8 mouse cellular contexts compared by ENCODE assay signal in genomic region chr2:18025781-18026115, GRCm38 (mm10). TPM values are rescaled to one million over a fixed set of nuclear protein-coding genes. Genes with fewer than 3 reads are reported as not detected.
DNase-seq lines count a peak whose midpoint lies in the region; ATAC-seq and TF ChIP-seq lines count a peak whose summit lies in the region.
"Had no signal": no experiment of that assay in that cellular context is flagged by ENCODE, and none has a peak within 500 bp of the region (broad histone marks: within the 10 kb centered on the region; RNA-seq: fewer than 3 reads in every experiment).

No protein-coding gene starts in this region.

- peak overlapping the region; percentile 61 for H3K4me3 ChIP-seq in lung, embryonic 15.5 days
- peak overlapping the region; percentile 60 for H3K4me3 ChIP-seq in forebrain, embryonic 13.5 days
- peak overlapping the region; percentile 67 for H3K4me3 ChIP-seq in limb, embryonic 13.5 days
- H3K4me3 ChIP-seq in small intestine, adult 2 months (ENCODE audit: low read depth, low read length), result peak overlapping the region; percentile 66

- no peak for DNase-seq in lung, postnatal 10 days
- no peak for DNase-seq in frontal cortex, postnatal 14 days (ENCODE audit: low spot score in 2 of 2)
- no peak for DNase-seq in gastrocnemius, adult 18-20 months (ENCODE audit: low spot score)

- 3% methylated on average over 14 of the region's 14 CpGs for WGBS in lung, embryonic 15.5 days
- under 1% methylated on average over 14 of the region's 14 CpGs for WGBS in forebrain, embryonic 13.5 days
- WGBS in limb, embryonic 13.5 days, result 3% methylated on average over 14 of the region's 14 CpGs
- WGBS in small intestine, adult 2 months, result 7% methylated on average over 14 of the region's 14 CpGs

- no peaks in the 10 kb centered on the region for H3K9me3 ChIP-seq in lung, embryonic 15.5 days
- H3K9me3 ChIP-seq in forebrain, embryonic 13.5 days (replicated peaks), result no peaks in the 10 kb centered on the region
- no peaks in the 10 kb centered on the region for H3K9me3 ChIP-seq in limb, embryonic 13.5 days

- H3K27ac ChIP-seq in lung, embryonic 15.5 days, result peak overlapping the region; percentile 11; the same call in 1 of the 2 replicates
- H3K27ac ChIP-seq in forebrain, embryonic 13.5 days, result peak overlapping the region; percentile 99
- peak overlapping the region; percentile 70 for H3K27ac ChIP-seq in limb, embryonic 13.5 days
- no peak overlapping the region for H3K27ac ChIP-seq in small intestine, adult 2 months (ENCODE audit: insufficient read depth, low read depth, low read length)

- peak overlapping the region; percentile 94 for H3K4me2 ChIP-seq in lung, embryonic 15.5 days
- peak overlapping the region; percentile 99 for H3K4me2 ChIP-seq in forebrain, embryonic 13.5 days
- peak overlapping the region; percentile 99 for H3K4me2 ChIP-seq in limb, embryonic 13.5 days (replicated peaks)

- no peaks in the 10 kb centered on the region for H3K27me3 ChIP-seq in lung, embryonic 15.5 days
- H3K27me3 ChIP-seq in forebrain, embryonic 13.5 days, result no peaks in the 10 kb centered on the region
- no peaks in the 10 kb centered on the region for H3K27me3 ChIP-seq in limb, embryonic 13.5 days
- H3K27me3 ChIP-seq in small intestine, adult 2 months (ENCODE audit: control insufficient read depth, insufficient read depth, low read length), result peaks cover 18% of the 10 kb centered on the region

- peaks cover 17% of the 10 kb centered on the region for H3K4me1 ChIP-seq in lung, embryonic 15.5 days
- H3K4me1 ChIP-seq in forebrain, embryonic 13.5 days, result peaks cover 50% of the 10 kb centered on the region
- peaks cover 14% of the 10 kb centered on the region for H3K4me1 ChIP-seq in limb, embryonic 13.5 days
- H3K4me1 ChIP-seq in small intestine, adult 2 months (ENCODE audit: control insufficient read depth, insufficient read depth, insufficient read length, low read length), result peaks cover 11% of the 10 kb centered on the region

- no peak for ATAC-seq in lung, embryonic 15.5 days (ENCODE audit: borderline replicate concordance, extremely low read depth, low FRiP score, low TSS enrichment)
- ATAC-seq in forebrain, embryonic 13.5 days, result no peak
- no peak for ATAC-seq in limb, embryonic 13.5 days (ENCODE audit: low FRiP score, low read depth)

- TF ChIP-seq CTCF in small intestine, adult 2 months (IDR thresholded peaks at IDR 0.05; ENCODE audit: extremely low read depth, insufficient read length, insufficient replicate concordance, low read depth, low read length), result no peak

- peak overlapping the region; percentile 93 for H3K9ac ChIP-seq in lung, embryonic 15.5 days
- peak overlapping the region; percentile 94 for H3K9ac ChIP-seq in forebrain, embryonic 13.5 days
- peak overlapping the region; percentile 95 for H3K9ac ChIP-seq in limb, embryonic 13.5 days

- H3K36me3 ChIP-seq in lung, embryonic 15.5 days, result no peaks in the 10 kb centered on the region
- no peaks in the 10 kb centered on the region for H3K36me3 ChIP-seq in forebrain, embryonic 13.5 days (ENCODE audit: poor library complexity, severe bottlenecking)
- no peaks in the 10 kb centered on the region for H3K36me3 ChIP-seq in limb, embryonic 13.5 days
- no peaks in the 10 kb centered on the region for H3K36me3 ChIP-seq in small intestine, adult 2 months (ENCODE audit: control insufficient read depth, insufficient read depth, low read length)

- TF ChIP-seq POLR2A in small intestine, adult 2 months (IDR thresholded peaks at IDR 0.05; ENCODE audit: low read depth, low read length), result no peak

RNA-seq across cellular contexts. Expression of gene A930004D18Rik, which starts 11.8 kb away (rescaled TPM):
- 12.5 and 13.6 TPM in 2 replicates for polyA plus RNA-seq in lung, embryonic 15.5 days (2015; fragmentation: Nextera tagmentation; extraction: Ambion mirVana)
- 16.2 and 20.3 TPM in 2 replicates for polyA plus RNA-seq in forebrain, embryonic 13.5 days (2015; fragmentation: Nextera tagmentation; extraction: Ambion mirVana)
- polyA plus RNA-seq in limb, embryonic 13.5 days (2015; fragmentation: Nextera tagmentation; extraction: Ambion mirVana), result 15.3 and 19.4 TPM in 2 replicates
- polyA plus RNA-seq in small intestine, adult 2 months (2012; rRNA removed), result 0.52 and 0.70 TPM in 2 replicates
- under 1 TPM; 0.34 to 0.64 TPM for total RNA-seq in gastrocnemius, adult 18-20 months (2021)

RNA-seq across cellular contexts. Expression of gene Skida1, which starts 23.1 kb away (rescaled TPM):
- polyA plus RNA-seq in lung, embryonic 15.5 days (2015; fragmentation: Nextera tagmentation; extraction: Ambion mirVana), result 7.2 and 8.4 TPM in 2 replicates
- 17.2 and 17.9 TPM in 2 replicates for polyA plus RNA-seq in forebrain, embryonic 13.5 days (2015; fragmentation: Nextera tagmentation; extraction: Ambion mirVana)
- 12.2 and 14.9 TPM in 2 replicates for polyA plus RNA-seq in limb, embryonic 13.5 days (2015; fragmentation: Nextera tagmentation; extraction: Ambion mirVana)
- 0.23 and 0.63 TPM in 2 replicates for polyA plus RNA-seq in small intestine, adult 2 months (2012; rRNA removed)
- total RNA-seq in gastrocnemius, adult 18-20 months (2021), result under 1 TPM; 0.07 to 0.12 TPM

RNA-seq across cellular contexts. Expression of gene H2al2a, which starts 29.0 kb away (rescaled TPM):
- not detected in 2 replicates for polyA plus RNA-seq in lung, embryonic 15.5 days (2015; fragmentation: Nextera tagmentation; extraction: Ambion mirVana)
- polyA plus RNA-seq in forebrain, embryonic 13.5 days (2015; fragmentation: Nextera tagmentation; extraction: Ambion mirVana), result not detected in 2 replicates
- not detected in 2 replicates for polyA plus RNA-seq in limb, embryonic 13.5 days (2015; fragmentation: Nextera tagmentation; extraction: Ambion mirVana)
- polyA plus RNA-seq in small intestine, adult 2 months (2012; rRNA removed), result not detected in 2 replicates
- total RNA-seq in gastrocnemius, adult 18-20 months (2021), result not detected
- total RNA-seq: neutrophil, adult 5-6 weeks had no signal

RNA-seq across cellular contexts. Expression of gene Mllt10, which starts 29.3 kb away (rescaled TPM):
- polyA plus RNA-seq in lung, embryonic 15.5 days (2015; fragmentation: Nextera tagmentation; extraction: Ambion mirVana), result 58.9 and 59.4 TPM in 2 replicates
- polyA plus RNA-seq in forebrain, embryonic 13.5 days (2015; fragmentation: Nextera tagmentation; extraction: Ambion mirVana), result 73.5 and 75.3 TPM in 2 replicates
- 68.1 and 72.2 TPM in 2 replicates for polyA plus RNA-seq in limb, embryonic 13.5 days (2015; fragmentation: Nextera tagmentation; extraction: Ambion mirVana)
- 10.1 and 22.4 TPM in 2 replicates for polyA plus RNA-seq in small intestine, adult 2 months (2012; rRNA removed)
- 10 to 100 TPM; 21.8 to 23.2 TPM for total RNA-seq in gastrocnemius, adult 18-20 months (2021)
